Mouse (Mus musculus) brain, embryonic 14.5 days (tissue): Measurements from ENCODE around the gene 1700018B08Rik.

Experiments
- CTCF ChIP-seq: fragments of 200-500 bp; IDR thresholded peaks from 2 replicates; pipeline ENCODE4 v1.5.1; 2012; ENCODE audit warnings: inconsistent platforms, mild to moderate bottlenecking, moderate library complexity, borderline replicate concordance; ENCODE audit not compliant: insufficient read depth, insufficient read length; ENCODE audit errors: extremely low read depth
- POLR2A ChIP-seq: fragments of 200-500 bp; IDR thresholded peaks from 2 replicates; pipeline ENCODE4 v1.6.1; 2012; ENCODE audit warnings: mild to moderate bottlenecking, inconsistent platforms, borderline replicate concordance; ENCODE audit not compliant: poor library complexity, insufficient read depth, insufficient read length, severe bottlenecking; ENCODE audit errors: extremely low read depth

DNA sequence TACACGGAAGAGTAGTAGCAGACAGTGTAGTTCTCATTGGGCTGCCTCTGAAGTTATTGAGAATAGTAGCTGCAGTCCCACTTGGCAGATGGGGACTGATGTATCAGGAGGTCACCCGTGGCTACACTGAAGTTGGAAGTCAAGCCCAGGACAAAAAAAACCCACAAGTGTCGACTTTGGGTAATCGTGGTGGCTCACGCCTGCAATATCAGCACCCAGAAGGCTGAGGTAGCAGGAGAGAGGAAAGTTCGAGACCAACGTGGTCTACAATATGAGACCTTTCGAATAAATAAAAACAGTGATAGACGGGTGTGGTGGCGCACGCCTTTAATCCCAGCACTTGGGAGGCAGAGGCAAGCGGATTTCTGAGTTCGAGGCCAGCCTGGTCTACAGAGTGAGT, 40.6 kb upstream of the 1700018B08Rik start:
- TF ChIP-seq POLR2A: no peak
- TF ChIP-seq CTCF: no peak
